Mouse (Mus musculus) c-Kit-positive CD71-positive TER-119-negative erythroid progenitor cells, embryonic 14.5 days (primary cell): Measurements from ENCODE around the gene Ulk2.
"Not testable (repeated sequence)": the region's sequence is repeated elsewhere in the genome, so short reads cannot be mapped to it uniquely, and the experiment has no call there.

Experiments used
- DNase-seq: peaks from one replicate; pipeline ENCODE4 v3.0.0-alpha.2; 2013; ENCODE audit warnings: low read depth

Ulk2 gene

DNA sequence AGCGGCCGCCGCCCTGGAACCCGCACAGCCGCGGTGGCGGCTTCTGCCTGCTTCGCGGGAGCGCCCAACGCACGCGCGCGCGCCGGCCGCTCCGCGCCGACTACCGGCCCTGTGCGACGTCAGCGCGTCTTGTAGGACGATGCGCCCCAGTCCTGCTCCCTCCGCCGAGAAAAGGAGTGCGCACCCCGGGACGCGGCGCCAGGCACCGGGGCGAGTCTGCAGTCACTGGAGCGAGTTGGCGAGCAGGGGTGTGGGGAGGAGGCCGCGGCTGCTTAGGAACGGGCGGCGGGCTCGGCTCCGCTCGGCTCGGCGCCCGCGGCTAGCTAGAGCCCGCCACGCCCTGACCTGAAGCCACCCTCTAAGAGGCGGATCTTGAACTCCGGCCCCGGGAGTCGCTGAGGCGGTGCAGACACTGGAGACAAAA lies at the start of gene Ulk2:
Gene Ulk2 (minus strand): TSS at position 86 of the 424 bp plus-strand sequence.
- DNase-seq, result peak; percentile 56

DNA sequence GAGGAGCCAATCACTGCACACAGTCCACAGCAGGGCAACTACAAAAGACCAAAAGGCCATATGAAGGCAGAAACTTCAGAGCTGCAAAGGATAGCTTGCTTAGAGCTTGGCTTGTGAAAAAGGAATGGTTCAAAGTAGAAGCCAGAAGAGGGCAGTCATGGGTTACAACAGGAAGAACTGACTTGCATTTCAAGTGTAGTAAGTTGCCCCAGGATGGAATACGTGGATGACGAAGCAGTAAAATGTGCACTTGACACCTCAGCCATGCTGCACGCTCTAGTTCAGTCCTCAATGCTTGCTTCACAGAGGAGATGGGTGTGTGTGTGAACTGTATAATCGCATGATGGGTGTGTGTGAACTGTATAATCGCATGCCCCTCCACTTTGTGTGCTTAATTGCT lies 27.3 kb upstream of the Ulk2 start:
- peak; percentile 13 for DNase-seq

DNA sequence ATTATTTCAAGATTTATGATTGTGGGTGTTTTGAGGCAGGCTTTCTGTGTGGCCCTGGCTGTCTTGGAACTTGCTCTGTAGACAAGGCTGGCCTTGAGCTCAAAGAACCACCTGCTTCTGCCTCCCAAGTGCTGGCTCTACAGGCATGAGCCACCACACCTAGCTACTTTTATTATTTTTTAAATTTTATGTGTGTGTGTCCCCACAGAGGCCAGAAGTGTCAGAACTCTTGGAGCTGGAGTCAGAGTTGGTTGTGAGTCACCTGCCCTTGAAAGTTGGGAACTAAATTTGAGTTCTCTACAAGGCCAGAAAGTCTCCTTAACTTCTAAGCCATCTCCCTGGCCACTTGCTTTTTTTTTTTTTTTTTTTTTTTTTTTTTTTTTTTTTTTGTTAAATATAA lies 25.0 kb upstream of the Ulk2 start:
- DNase-seq, result no peak

DNA sequence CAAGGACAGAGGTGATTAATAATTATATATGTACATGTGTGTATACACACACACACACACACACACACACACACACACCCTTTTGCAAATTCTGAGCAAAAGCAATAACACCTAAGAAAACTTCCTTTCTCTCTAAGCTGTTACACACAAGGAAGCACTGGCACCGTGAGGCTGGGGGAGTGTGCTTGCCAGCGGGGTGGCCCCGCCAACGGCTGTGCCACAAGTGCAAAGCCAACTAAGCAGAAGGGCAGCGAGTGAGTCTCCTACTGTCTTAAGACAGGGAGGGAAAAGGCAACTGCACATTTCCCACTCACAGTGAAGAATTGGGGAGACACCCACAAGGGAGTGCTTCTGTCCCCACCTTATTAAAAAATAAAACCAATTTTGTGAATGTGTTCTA lies 17.0 kb upstream of the Ulk2 start:
- DNase-seq, result no peak

DNA sequence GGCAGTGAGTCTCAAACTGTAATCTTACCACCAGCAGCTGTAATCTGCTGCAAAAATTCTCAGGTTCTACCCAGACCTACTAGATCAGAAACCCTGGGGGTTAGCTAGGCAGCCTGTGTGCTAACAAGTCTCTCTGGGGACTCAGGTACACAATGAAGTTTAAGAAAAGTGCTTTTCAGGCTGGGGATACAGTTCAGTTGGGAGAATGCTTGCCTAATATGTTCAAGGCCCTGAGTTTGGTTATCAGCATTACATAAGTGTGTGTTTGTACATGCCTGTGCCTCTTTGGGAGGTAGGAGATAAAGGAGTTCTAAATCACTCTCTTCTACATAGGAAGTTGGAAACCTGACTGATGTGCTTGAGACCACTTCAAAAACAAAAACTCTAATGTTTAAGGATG lies 12.0 kb upstream of the Ulk2 start:
- DNase-seq, result no peak

DNA sequence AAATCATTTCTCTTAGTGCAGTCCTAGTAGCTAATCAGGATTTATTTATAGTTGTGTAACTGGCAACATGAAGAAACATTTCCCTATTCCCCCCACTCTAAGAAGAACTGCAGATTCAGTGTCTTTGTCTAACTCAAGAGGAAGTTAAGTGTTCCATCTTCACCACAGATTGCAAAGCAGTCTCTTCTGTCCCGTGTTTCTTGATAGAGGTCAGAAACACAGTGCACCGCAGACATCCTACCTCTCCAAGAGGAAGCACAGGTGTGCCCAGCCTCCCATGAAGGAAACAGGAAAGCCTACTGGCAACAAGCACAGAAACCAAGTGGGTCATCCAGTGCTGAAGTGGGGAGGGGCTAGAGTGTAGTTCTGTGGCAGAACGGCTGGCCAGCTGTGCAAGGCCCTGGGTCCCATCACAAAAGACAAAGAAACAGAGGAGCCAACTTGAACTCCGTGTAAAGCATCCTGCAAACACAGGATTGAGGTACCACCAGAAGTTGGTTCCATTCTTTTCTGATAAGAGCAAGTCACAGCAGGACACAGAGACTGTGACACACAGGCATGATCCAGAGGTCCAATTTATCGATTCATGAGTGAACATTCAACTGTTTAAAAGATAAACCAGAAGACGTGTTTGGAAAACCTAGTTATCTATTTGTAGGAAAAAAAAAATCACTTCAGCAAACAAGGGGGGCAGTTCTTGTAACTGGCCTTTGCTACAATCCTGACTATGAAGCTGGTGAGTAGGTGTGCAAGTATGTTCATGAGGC lies 7.1 kb upstream of the Ulk2 start:
- DNase-seq, result no peak

DNA sequence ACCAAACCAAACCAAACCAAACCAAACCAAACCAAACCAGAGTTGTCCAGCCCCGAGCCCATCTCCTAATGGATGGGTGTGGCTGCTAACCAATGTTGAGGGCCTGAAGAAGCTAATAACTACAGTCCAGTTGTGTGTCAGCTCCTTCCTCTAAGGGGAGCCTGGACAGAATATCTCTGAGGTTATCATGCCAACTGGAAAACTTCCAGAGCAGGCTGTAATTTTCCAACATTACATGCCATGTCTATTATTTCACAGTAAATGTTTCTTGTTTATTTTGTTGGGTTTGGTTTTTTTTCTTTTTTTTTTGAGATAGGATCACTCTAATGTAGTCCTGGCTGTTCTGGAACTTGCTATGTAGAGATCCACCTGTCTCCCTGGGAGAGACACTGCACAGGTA lies 4.4 kb upstream of the Ulk2 start:
- DNase-seq, result no peak

DNA sequence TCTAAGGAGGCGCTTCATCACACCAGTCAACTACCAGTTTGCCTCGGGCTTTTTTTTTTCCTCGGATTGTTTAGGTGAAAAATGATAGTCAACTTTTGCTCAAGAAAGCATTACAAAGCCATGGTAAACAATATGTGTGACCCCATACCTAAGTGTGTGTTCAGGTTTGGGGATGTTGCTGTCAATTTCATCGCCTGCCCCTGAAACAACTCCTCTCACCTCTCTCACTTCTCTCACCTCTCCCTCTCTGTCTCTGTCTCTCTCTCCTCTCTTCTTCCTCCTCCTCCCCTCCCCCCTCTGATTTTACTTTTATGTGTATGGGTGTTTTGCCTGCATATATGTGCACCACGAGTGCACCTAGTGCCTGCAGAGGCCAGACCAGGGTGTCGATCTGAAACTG lies 666 bp upstream of the Ulk2 start:
- no peak for DNase-seq

DNA sequence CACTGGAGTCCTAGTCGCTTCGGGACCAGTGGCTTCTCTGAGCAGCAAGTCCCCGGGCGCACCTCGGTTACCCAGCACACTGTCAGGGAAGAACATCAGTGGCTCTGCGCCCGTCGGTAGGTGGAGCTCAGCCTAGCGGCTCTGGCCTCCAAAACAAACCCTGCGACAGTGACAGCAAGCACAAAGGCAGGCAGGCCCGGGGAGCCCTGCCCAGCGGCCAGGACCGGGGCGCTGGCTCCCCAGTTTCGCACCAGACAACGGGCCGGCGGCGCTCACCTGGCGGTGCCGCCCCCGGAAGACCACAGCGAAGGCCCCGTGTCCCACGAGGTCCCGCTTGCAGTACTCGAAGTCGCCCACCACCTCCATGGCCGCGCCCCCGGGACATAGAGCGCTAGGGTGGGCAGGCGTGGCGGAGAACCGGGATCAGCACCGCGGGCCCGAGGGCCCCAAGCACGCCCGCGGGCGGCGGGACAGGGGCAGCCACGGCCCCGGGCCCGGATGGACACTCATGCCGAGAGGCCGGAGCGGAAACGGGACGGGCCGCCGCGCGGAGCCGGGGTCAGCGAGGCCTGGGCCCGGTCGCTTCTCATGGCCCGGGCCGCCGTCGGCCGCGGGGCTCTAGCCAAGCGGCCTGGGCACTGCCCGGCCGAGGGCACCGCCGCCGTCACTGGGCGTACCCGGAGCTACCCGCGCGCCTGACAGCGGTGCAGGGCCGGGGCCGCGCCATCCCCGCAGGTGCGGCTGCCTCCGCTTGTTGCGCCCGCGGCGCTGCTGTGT lies 474 bp downstream of the Ulk2 start:
- peak; percentile 72 for DNase-seq

DNA sequence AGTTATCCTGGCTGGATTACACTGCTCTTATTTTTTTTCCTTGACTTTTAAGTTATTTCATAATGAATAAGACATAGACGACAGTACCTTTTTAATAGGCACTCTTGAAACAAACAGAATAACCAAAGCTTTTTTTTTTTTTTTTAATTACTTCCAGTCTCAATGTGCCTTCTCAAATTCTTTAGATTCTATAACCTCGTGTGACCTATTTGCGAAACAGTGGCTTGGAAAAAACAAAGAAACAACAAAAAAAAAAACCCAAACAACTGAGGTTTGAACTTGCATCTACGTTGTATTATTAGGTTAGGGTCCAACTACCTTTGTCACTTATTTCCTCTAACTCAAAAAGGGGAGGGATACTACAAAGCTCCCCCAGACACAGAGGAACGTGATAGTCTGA lies 1.2 kb downstream of the Ulk2 start:
- no peak for DNase-seq

DNA sequence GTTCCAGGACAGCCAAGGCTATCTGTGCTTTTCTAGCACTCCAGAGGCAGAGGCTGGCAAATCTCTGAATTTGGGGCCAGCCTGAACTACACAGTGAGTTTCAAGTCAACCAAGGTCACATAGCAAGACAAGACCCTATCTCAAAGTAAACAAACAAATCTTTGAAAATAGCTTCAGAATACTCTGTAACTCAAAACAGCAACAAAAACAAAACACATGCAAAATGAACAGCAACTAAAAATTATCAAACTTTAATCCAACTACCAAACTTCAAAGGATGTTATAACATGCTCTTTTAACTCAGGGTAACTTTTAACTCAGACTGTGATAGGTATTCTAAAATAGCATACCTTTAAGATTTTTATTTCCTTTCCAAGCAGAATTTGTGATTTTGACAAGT lies 2.0 kb downstream of the Ulk2 start:
- no peak for DNase-seq

DNA sequence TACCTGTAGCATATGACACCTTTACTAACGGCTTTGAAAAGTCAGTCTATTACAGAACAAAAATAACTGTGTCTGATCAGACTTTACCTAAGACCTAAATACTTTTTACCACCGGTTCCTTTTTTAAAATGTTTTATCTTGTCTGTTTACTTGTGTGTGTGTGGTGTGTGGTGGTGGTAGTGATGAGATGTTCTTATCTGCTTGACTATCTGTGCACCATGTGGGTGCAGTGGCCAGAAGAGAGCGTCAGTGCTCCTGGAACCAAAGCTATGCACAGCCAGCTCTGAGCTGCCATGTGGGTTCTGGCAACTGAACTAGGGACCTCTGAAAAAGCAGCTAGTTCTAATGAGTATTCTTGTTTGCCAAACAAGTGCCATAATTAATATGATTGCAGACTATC lies 3.7 kb downstream of the Ulk2 start:
- DNase-seq, result no peak

DNA sequence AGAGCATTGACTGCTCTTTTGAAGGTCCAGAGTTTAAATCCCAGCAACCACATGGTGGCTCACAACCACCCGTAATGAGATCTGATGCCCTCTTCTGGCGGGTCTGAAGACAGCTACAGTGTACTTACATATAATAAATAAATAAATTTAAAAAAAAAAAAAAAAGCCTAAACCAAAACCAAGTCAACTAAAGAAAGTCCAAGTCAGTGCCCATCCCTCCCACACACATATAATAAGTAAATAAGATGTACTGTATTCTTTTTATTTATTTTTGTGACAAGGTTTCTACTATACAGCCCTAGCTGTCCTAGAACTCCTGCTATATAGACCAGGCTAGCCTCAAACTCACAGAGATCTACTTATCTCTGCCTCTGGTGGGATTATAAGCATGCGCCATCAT lies 14.2 kb downstream of the Ulk2 start:
- not testable (repeated sequence) for DNase-seq

DNA sequence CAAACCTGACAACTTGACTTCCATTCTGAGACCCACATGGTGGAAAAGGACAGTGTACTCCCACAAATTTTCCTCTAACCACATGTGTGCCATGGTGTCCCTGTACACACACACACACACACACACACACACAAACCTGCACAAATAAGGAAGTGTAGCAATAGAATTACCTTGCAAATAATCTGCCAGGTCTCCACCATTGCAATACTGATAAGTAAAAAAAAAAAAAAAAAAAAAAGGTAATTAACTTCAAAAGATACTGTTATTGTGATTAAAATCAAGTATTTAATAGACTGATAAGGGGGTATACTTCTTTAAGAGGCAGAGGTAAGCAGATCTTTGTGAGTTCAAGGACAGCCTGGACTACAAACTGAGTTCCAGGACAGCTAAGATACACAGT lies 14.9 kb downstream of the Ulk2 start:
- no peak for DNase-seq

DNA sequence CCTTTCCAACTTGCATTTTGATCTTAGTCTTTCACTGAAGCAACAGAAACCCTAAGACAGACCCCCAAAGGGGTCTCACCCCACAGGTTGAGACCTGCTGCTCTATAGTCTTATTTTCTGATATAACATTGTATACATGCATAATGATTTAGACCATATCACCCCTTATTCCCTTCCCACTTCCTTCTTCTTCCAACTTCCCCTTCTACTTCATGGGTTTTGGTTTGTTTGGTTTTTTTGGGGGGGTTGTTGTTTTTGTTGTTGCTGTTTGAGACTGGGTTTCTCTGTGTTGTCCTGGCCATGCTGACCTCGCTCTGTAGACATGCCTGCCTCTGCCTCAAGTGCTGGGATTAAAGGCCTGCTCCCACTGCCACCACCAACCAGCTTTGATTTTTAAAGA lies 15.7 kb downstream of the Ulk2 start:
- DNase-seq, result no peak

DNA sequence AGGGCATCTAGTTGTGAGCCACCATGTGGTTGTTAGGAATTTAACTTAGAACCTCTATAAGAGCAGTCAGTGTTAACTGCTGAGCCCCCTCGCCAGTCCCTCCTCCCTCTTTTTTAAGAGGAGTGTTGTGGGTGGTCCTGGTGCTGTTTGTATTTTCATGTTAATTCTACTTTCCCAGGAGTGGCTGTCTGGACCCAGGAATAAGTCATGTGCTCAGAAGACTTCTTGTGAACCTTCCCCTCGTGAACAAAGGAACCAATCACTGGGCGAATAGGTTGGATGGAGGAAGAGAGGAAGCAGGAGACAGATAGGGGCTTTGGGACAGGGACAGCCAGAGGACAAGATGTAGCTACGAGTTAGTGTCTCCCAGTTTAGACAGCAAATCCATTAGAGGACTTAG lies 45.1 kb downstream of the Ulk2 start:
- no peak for DNase-seq

DNA sequence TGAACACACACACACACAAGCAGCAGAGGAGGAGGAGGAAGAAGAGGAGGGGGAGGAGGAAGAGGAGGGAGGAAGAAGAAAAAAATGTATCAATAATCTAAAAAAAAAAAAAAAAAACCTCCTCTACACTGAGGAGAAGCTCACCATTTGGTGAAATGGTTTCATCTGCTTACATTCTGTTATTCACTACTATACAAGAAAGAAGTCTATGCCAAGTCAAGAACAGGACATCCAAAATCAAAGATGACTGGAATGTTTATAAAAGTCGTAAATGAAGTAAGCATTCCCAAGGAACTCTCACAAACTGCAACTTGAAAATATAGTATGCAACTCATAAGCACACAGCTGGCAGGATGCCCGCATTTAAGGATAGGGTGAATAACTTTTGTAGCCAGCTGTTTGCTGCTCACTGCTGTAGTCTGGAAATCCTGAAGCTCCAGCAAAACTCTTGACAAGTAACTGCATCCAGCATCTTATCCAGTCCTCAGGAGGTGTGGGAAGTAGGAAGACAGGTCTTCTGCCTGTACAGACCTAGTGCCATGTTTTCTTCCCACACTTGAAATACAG lies 46.2 kb downstream of the Ulk2 start:
- DNase-seq, result no peak

DNA sequence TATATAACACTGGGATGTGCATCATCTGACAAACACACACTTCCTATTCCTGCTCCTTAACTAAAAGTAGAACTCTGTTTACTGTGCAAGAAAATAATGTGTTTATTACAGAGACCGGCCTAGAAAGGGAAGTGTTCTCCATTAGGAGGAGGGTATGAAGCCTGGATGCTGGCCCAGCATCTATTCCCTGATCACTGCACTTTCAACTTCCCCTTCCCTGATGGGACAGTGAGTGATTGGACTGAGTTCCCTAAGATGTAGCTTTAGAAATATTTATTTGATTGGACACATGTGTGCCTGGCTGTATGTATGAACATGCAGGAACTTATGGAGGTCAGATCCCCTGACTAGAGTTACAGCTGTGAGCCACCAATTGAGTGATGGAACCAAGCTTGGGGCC lies 61.4 kb downstream of the Ulk2 start:
- DNase-seq, result no peak

DNA sequence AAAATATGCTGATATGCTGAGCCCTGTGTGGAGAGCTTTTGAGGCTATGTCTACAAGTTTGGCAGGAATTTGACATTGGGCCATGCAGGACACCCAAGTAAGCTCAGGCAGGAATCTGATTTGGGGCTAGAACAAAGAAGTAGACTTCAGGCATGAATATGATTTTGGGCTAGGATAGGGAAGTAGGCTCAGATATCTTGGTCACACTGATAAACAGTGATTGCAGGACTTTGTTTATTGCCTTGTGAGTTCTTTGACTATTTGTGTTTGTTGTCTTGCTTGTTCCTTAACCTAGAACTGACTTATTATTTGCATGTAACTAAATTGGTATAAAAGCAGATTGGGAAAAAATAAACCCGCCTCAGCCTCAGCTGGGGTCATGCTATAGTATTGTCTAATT lies 66.3 kb downstream of the Ulk2 start:
- DNase-seq, result no peak

DNA sequence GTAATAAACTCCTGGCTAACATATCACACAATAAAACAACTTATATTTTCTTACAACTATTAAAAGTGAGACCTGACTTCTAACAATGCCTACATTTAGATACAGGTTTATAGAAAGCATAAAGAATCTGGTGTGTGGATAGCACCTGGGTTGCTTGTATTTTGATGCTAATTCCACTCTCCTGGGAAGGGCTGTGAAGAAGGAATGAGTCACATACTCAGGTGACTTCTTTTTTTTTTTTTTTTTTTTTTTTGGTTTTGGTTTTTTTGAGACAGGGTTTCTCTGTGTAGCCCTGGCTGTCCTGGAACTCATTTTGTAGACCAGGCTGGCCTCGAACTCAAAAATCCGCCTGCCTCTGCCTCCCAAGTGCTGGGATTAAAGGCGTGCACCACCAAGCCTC lies 72.3 kb downstream of the Ulk2 start:
- not testable (repeated sequence) for DNase-seq

DNA sequence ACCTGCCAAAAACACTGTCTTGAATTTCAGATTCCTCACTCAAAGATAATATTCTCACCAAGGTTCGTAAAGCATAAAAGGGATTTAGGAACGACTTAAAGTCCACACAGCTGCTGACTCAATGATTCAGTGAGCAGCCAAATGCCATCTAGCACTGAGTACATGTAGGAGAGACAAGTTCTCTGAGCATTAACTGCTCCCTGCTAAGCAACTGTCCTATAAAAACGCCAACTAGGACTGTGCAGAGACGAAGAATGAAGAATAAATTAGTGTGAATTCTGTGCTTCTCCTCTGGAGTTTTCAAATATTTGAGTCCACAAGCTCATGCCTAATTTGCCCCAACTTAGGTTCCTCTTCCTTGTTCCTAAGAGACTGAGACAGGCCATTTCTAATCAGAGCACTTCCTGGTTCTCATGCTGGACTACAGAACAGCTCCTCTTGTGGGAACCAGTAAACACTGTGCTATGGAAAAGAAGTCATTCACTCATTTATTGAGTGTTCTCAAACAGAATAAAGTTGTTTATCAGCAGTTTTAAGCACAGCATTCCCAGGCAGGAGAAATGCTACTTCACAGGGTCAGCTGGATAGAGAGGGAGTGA lies 80.2 kb downstream of the Ulk2 start:
- no peak for DNase-seq

DNA sequence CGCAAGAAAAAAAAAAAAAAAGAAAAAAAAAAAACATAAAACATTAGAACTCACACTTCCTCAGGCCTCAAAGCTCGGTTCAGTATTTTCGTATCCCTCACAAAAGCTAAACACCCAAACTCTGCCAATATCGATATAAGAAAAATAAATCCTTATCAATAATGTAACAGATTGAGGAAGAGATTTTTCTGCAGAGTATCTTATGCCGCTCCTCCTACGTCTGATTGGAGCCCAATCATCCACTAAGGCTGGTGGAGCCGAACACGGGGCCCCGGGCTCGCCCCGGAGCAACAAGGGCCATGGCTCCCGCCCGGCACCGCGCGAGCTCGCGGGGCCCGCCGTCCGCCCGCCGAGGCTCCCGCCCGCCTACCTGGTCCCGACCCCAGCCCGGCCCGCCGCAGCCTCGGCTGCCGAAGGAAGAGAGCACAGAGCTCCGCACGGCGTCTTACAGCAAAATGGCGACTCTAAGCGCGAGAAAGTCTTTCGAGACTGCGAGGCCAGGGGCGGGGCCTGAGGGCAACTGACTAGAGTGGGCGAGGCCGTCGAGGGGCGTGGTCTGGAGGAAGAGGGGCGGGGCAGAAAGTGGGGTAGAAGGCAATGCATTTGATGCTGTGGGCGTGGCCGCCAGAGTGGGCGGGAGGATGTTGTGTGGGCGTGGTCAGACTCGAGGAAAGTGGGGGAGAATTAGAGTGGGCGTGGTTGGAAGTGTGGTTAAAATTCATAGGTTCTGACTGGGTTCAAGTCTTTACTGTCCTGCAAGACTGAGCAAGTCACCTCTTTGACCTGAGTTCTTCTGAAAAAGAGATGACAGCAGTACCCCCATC lies 93.1 kb downstream of the Ulk2 start, which contains the start of gene Prpsap2:
Gene Prpsap2 (minus strand): TSS at position 505 of the 824 bp plus-strand sequence.
- DNase-seq, result peak; percentile 97
